Comparison of ENCODE assay signal across 26 mouse cellular contexts in genomic region chr7:16644260-16644659, GRCm38 (mm10). TPM values are rescaled to one million over a fixed set of nuclear protein-coding genes. Genes with fewer than 3 reads are reported as not detected.
DNase-seq lines count a peak whose midpoint lies in the region; ATAC-seq lines count a peak whose summit lies in the region.
"Had no signal": no experiment of that assay in that cellular context is flagged by ENCODE, and none has a peak within 500 bp of the region (broad histone marks: within the 10 kb centered on the region; RNA-seq: fewer than 3 reads in every experiment).

No protein-coding gene starts in this region.

- peak; percentile 23 for DNase-seq in CD4-positive helper T cell, adult 2 months (ENCODE audit: low read depth, low spot score)
- DNase-seq in CD4-positive, CD25-positive, alpha-beta regulatory T cell, adult 2 months (ENCODE audit: low read depth, low spot score): peak; percentile 77
- DNase-seq in embryo, embryonic 9.5 days (ENCODE audit: extremely low spot score): no peak
- no peak for DNase-seq in cerebellum, postnatal 4 days (ENCODE audit: low spot score in 2 of 2)
- no peak for DNase-seq in cerebellum, postnatal 10 days
- DNase-seq: adrenal gland, adult 2 months; adrenal gland, postnatal 10 days; adrenal gland, postnatal 25 days; cerebellum, adult 11 months; cerebellum, adult 18-20 months; cerebellum, adult 8-10 months; cerebellum, adult 9-11 months; cerebellum, postnatal 25 days; embryo, embryonic 11 days had no signal

- peak; percentile 41 for ATAC-seq in activated CD4-positive, CD25-positive, alpha-beta regulatory T cell, adult 4 months
- peak; percentile 44 for ATAC-seq in inflammation-experienced regulatory T-cells, adult 6 months
- ATAC-seq: forebrain, embryonic 13.5 days; forebrain, embryonic 15.5 days; Patski had no signal

RNA-seq across cellular contexts. Expression of gene Arhgap35, which starts 29.5 kb away (rescaled TPM):
- 1 to 10 TPM; 2.1 to 2.2 TPM for polyA plus RNA-seq in activated CD4-positive, CD25-positive, alpha-beta regulatory T cell, adult 4 months (2017; shearing (Covaris generic))
- 1 to 10 TPM; 1.4 to 3.9 (median 2.5) TPM for polyA plus RNA-seq in inflammation-experienced regulatory T-cells, adult 6 months (2017; shearing (Covaris generic))

RNA-seq across cellular contexts. Expression of gene Ceacam15, which starts 31.2 kb away (rescaled TPM):
- under 1 TPM in 1 of 2 experiments, not detected in 1; 0.32 TPM for polyA plus RNA-seq in activated CD4-positive, CD25-positive, alpha-beta regulatory T cell, adult 4 months (2017; shearing (Covaris generic))
- 1 to 10 TPM in 2 of 3 experiments, not detected in 1; 1.3 TPM for polyA plus RNA-seq in inflammation-experienced regulatory T-cells, adult 6 months (2017; shearing (Covaris generic))
- polyA plus RNA-seq: adrenal gland, adult 2 months; brain, embryonic 14.5 days; C2C12; embryonic facial prominence, embryonic 10.5 days; embryonic facial prominence, embryonic 12.5 days; embryonic facial prominence, embryonic 14.5 days; forebrain, embryonic 11.5 days; forebrain, embryonic 13.5 days; forebrain, embryonic 15.5 days; G1E; Patski had no signal

Comparison
In these comparisons a context has a peak if more than half of its experiments do, and no peak if none do; other contexts are left out.
1. DNase-seq: peak in CD4-positive helper T cell, adult 2 months (single experiment) and CD4-positive, CD25-positive, alpha-beta regulatory T cell, adult 2 months (single experiment); none in embryo, embryonic 9.5 days (single experiment), cerebellum, postnatal 4 days (0 of 2) and cerebellum, postnatal 10 days (0 of 2).